In the genomic region with DNA sequence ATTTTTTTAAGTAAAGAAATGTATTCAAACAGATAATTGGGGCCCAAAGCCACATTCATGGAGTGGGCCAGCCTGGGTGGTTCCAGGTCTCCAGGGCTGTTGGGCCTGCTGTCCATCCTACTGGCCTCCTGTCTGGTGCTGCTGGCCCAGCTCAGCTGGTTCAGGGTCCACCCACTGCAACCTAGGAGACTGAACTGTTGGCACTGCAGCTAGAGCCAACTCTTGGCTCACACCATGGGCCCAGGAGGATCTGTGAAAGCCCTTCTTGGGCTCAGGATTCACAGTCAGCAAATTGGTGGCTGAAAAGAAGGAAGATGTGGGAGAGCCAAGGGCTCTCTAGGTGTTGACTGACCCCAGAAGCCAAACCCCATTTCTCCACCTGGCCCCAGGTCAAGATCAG, we compare ENCODE assay signal across 21 mouse cellular contexts. TPM values are rescaled to one million over a fixed set of nuclear protein-coding genes. Genes with fewer than 3 reads are reported as not detected.
DNase-seq lines count a peak whose midpoint lies in the region; ATAC-seq and TF ChIP-seq lines count a peak whose summit lies in the region.
"Had no signal": no experiment of that assay in that cellular context is flagged by ENCODE, and none has a peak within 500 bp of the region (broad histone marks: within the 10 kb centered on the region; RNA-seq: fewer than 3 reads in every experiment).

No protein-coding gene starts in this region.

- H3K4me1 ChIP-seq in midbrain, postnatal 0 days (ENCODE audit: insufficient read depth, low read length) = peaks cover 16% of the 10 kb centered on the region
- peaks cover 36% of the 10 kb centered on the region for H3K4me1 ChIP-seq in midbrain, embryonic 13.5 days (replicated peaks)

- H3K4me2 ChIP-seq in midbrain, postnatal 0 days (ENCODE audit: low read depth, low read length, poor library complexity, severe bottlenecking) = no peak overlapping the region
- H3K4me2 ChIP-seq in midbrain, embryonic 13.5 days (replicated peaks) = no peak overlapping the region
- H3K4me2 ChIP-seq: heart, embryonic 11.5 days; heart, embryonic 15.5 days; hindbrain, embryonic 14.5 days had no signal

- H3K4me3 ChIP-seq in midbrain, postnatal 0 days (ENCODE audit: low read depth, low read length) = no peak overlapping the region
- H3K4me3 ChIP-seq in midbrain, embryonic 13.5 days (replicated peaks) = no peak overlapping the region
- H3K4me3 ChIP-seq: embryonic facial prominence, embryonic 10.5 days; heart, adult 2 months; heart, embryonic 15.5 days had no signal

- no peak overlapping the region for H3K27ac ChIP-seq in midbrain, postnatal 0 days (ENCODE audit: low read depth, low read length)
- H3K27ac ChIP-seq in midbrain, embryonic 13.5 days = no peak overlapping the region
- H3K27ac ChIP-seq: embryonic facial prominence, embryonic 10.5 days; heart, adult 2 months; heart, embryonic 15.5 days; hindbrain, embryonic 14.5 days had no signal

- ATAC-seq in cerebellum, adult (ENCODE audit: insufficient number of reproducible peaks, low FRiP score, low TSS enrichment) = no peak
- no peak; the same call in 1 of the 2 replicates for ATAC-seq in midbrain, postnatal 0 days (ENCODE audit: low FRiP score)
- no peak for ATAC-seq in midbrain, embryonic 13.5 days
- ATAC-seq: CD4-positive, CD25-positive, alpha-beta regulatory T cell, adult 4 months; forebrain, embryonic 14.5 days; intestine, embryonic 16.5 days had no signal

- no peak overlapping the region for H3K9ac ChIP-seq in midbrain, postnatal 0 days (replicated peaks; ENCODE audit: low read length, poor library complexity, severe bottlenecking)
- H3K9ac ChIP-seq in midbrain, embryonic 13.5 days (replicated peaks) = no peak overlapping the region
- H3K9ac ChIP-seq: heart, embryonic 15.5 days; hindbrain, embryonic 14.5 days had no signal

- H3K36me3 ChIP-seq in midbrain, postnatal 0 days (ENCODE audit: insufficient read depth, low read length) = no peaks in the 10 kb centered on the region
- H3K36me3 ChIP-seq in midbrain, embryonic 13.5 days = no peaks in the 10 kb centered on the region
- H3K36me3 ChIP-seq: embryonic facial prominence, embryonic 10.5 days; G1E; heart, embryonic 15.5 days had no signal

- peak; percentile 32 to 37 for DNase-seq in cerebellum, adult 18-20 months
- peak; percentile 32 to 44 for DNase-seq in cerebellum, postnatal 25 days
- DNase-seq in cerebellum, adult 11-12 months = no peak
- peak; percentile 36 for DNase-seq in kidney, adult 11 months
- DNase-seq in kidney, adult 8-10 months = no peak
- DNase-seq in midbrain, postnatal 0 days (ENCODE audit: low spot score) = peak; percentile 64
- DNase-seq: adrenal gland, postnatal 14 days; B cell, adult 2 months; gastrocnemius, postnatal 14 days; heart, adult 2 months; heart, postnatal 14 days had no signal

- H3K9me3 ChIP-seq in midbrain, postnatal 0 days (ENCODE audit: low read length) = no peaks in the 10 kb centered on the region
- no peaks in the 10 kb centered on the region for H3K9me3 ChIP-seq in midbrain, embryonic 13.5 days
- H3K9me3 ChIP-seq: G1E; heart, embryonic 15.5 days had no signal

- no peaks in the 10 kb centered on the region for H3K27me3 ChIP-seq in midbrain, postnatal 0 days (ENCODE audit: insufficient read depth, low read length)
- peaks cover 27% of the 10 kb centered on the region for H3K27me3 ChIP-seq in midbrain, embryonic 13.5 days
- H3K27me3 ChIP-seq: heart, embryonic 15.5 days had no signal

- TF ChIP-seq CTCF in midbrain, postnatal 0 days (IDR thresholded peaks at IDR 0.05) = no peak

RNA-seq across cellular contexts. Expression of a gene that starts 24.2 kb away (rescaled TPM):
- 13.2 and 17.4 TPM in 2 replicates for total RNA-seq in midbrain, postnatal 0 days (2014; rRNA removed)
- 18.4 and 19.1 TPM in 2 replicates for polyA plus RNA-seq in midbrain, postnatal 0 days (2015; fragmentation: Nextera tagmentation; extraction: Ambion mirVana)
- 9.1 and 9.2 TPM in 2 replicates for polyA plus RNA-seq in midbrain, embryonic 13.5 days (2015; fragmentation: Nextera tagmentation; extraction: Ambion mirVana)

RNA-seq across cellular contexts. Expression of a gene that starts 53.1 kb away (rescaled TPM):
- total RNA-seq in midbrain, postnatal 0 days (2014; rRNA removed) = 50.1 and 54.6 TPM in 2 replicates
- 10.2 and 11.2 TPM in 2 replicates for polyA plus RNA-seq in midbrain, postnatal 0 days (2015; fragmentation: Nextera tagmentation; extraction: Ambion mirVana)
- 18.7 and 23.6 TPM in 2 replicates for polyA plus RNA-seq in midbrain, embryonic 13.5 days (2015; fragmentation: Nextera tagmentation; extraction: Ambion mirVana)

Comparison
In these comparisons a context has a peak if more than half of its experiments do, and no peak if none do; other contexts are left out.
1. DNase-seq: peak in cerebellum, adult 18-20 months (2 of 2), cerebellum, postnatal 25 days (2 of 2), kidney, adult 11 months (single experiment) and midbrain, postnatal 0 days (single experiment); none in cerebellum, adult 11-12 months (single experiment) and kidney, adult 8-10 months (0 of 2).